Mouse (Mus musculus): ENCODE measurements around the gene Nr1h2.

- no peak for TF ChIP-seq CTCF (conservative IDR thresholded peaks at IDR 0.05; ENCODE audit: insufficient read depth, insufficient read length, low read depth, low read length)
- no peak for TF ChIP-seq POLR2A (IDR thresholded peaks at IDR 0.05; ENCODE audit: low read depth, low read length)
Observed at GRCm38 (mm10) chr7:44589946-44590345, 36.2 kb upstream of the Nr1h2 start.

All from kidney, adult 2 months (tissue).